Mouse (Mus musculus): Measurements from ENCODE around the gene Tes.

Tes gene

GRCm38 (mm10) chr6:17064936-17065790 lies at the start of gene Tes:
Gene Tes (plus strand): TSS chr6:17065149.
- in situ Hi-C loops (cut with MboI, MseI), result loop anchor here (5.0 to 25.0 kb wide), 4 partner anchors 580 to 1353 kb away; partner anchors contain the start of gene Mdfic

- in situ Hi-C loops (cut with MboI, MseI), result loop anchor here (10.0 kb wide), 2 partner anchors 309 to 339 kb away; no protein-coding TSS in a partner anchor
These were observed 39.1 kb upstream of the Tes start for GRCm38 (mm10) chr6:17025886-17026285.

GRCm38 (mm10) chr6:17027572-17027971 lies 37.4 kb upstream of the Tes start:
- in situ Hi-C loops (cut with MboI, MseI), result loop anchor here (10.0 kb wide), 2 partner anchors 307 to 337 kb away; no protein-coding TSS in a partner anchor

GRCm38 (mm10) chr6:17028809-17029208 lies 36.1 kb upstream of the Tes start:
- in situ Hi-C loops (cut with MboI, MseI), result loop anchor here (10.0 kb wide), 2 partner anchors 306 to 336 kb away; no protein-coding TSS in a partner anchor

GRCm38 (mm10) chr6:17032231-17032728 lies 32.7 kb upstream of the Tes start:
- in situ Hi-C loops (cut with MboI, MseI), result loop anchor here (5.0 kb wide), 1 partner anchor 50 kb away; no protein-coding TSS in a partner anchor

- in situ Hi-C loops (cut with MboI, MseI), result loop anchor here (5.0 kb wide), 1 partner anchor 48 kb away; no protein-coding TSS in a partner anchor
These were observed 30.9 kb upstream of the Tes start for GRCm38 (mm10) chr6:17034095-17034494.

GRCm38 (mm10) chr6:17035228-17035627 lies 29.7 kb upstream of the Tes start:
- in situ Hi-C loops (cut with MboI, MseI), result no loop called here

- in situ Hi-C loops (cut with MboI, MseI), result loop anchor here (25.0 kb wide), 2 partner anchors 686 to 1339 kb away; partner anchors contain the start of gene Mdfic
These were observed 13.4 kb upstream of the Tes start for GRCm38 (mm10) chr6:17051432-17052025.

- in situ Hi-C loops (cut with MboI, MseI), result loop anchor here (25.0 kb wide), 2 partner anchors 684 to 1341 kb away; partner anchors contain the start of gene Mdfic
These were observed 11.8 kb upstream of the Tes start for GRCm38 (mm10) chr6:17053028-17053660.

GRCm38 (mm10) chr6:17054781-17055180 lies 10.2 kb upstream of the Tes start:
- in situ Hi-C loops (cut with MboI, MseI), result loop anchor here (25.0 kb wide), 2 partner anchors 683 to 1342 kb away; partner anchors contain the start of gene Mdfic

- in situ Hi-C loops (cut with MboI, MseI), result loop anchor here (25.0 kb wide), 2 partner anchors 682 to 1343 kb away; partner anchors contain the start of gene Mdfic
These were observed 9.3 kb upstream of the Tes start for GRCm38 (mm10) chr6:17055659-17056058.

- in situ Hi-C loops (cut with MboI, MseI), result loop anchor here (25.0 kb wide), 2 partner anchors 678 to 1347 kb away; partner anchors contain the start of gene Mdfic
These were observed 5.4 kb upstream of the Tes start for GRCm38 (mm10) chr6:17059501-17059900.

GRCm38 (mm10) chr6:17060154-17060553 lies 4.8 kb upstream of the Tes start:
- in situ Hi-C loops (cut with MboI, MseI), result loop anchor here (5.0 to 25.0 kb wide), 4 partner anchors 585 to 1348 kb away; partner anchors contain the start of gene Mdfic

GRCm38 (mm10) chr6:17061826-17062225 lies 3.1 kb upstream of the Tes start:
- in situ Hi-C loops (cut with MboI, MseI), result loop anchor here (5.0 to 25.0 kb wide), 4 partner anchors 583 to 1350 kb away; partner anchors contain the start of gene Mdfic

GRCm38 (mm10) chr6:17062366-17062765 lies 2.6 kb upstream of the Tes start:
- in situ Hi-C loops (cut with MboI, MseI), result loop anchor here (5.0 to 25.0 kb wide), 4 partner anchors 582 to 1350 kb away; partner anchors contain the start of gene Mdfic

GRCm38 (mm10) chr6:17065791-17066169 lies 831 bp downstream of the Tes start:
- in situ Hi-C loops (cut with MboI, MseI), result loop anchor here (10.0 to 25.0 kb wide), 3 partner anchors 579 to 1353 kb away; partner anchors contain the start of gene Mdfic

GRCm38 (mm10) chr6:17066211-17066940 lies 1.4 kb downstream of the Tes start:
- in situ Hi-C loops (cut with MboI, MseI), result loop anchor here (10.0 to 25.0 kb wide), 3 partner anchors 578 to 1354 kb away; partner anchors contain the start of gene Mdfic

GRCm38 (mm10) chr6:17071899-17072298 lies 7.0 kb downstream of the Tes start:
- in situ Hi-C loops (cut with MboI, MseI), result loop anchor here (25.0 kb wide), 2 partner anchors 665 to 1360 kb away; partner anchors contain the start of gene Mdfic

GRCm38 (mm10) chr6:17072338-17072737 lies 7.4 kb downstream of the Tes start:
- in situ Hi-C loops (cut with MboI, MseI), result loop anchor here (25.0 kb wide), 2 partner anchors 665 to 1360 kb away; partner anchors contain the start of gene Mdfic
